ENCODE assay signal across 27 mouse cellular contexts in genomic region chr10:121243373-121244207, GRCm38 (mm10).
DNase-seq lines count a peak whose midpoint lies in the region; ATAC-seq and TF ChIP-seq lines count a peak whose summit lies in the region.
"Had no signal": no experiment of that assay in that cellular context is flagged by ENCODE, and none has a peak within 500 bp of the region (broad histone marks: within the 10 kb centered on the region; RNA-seq: fewer than 3 reads in every experiment).

No protein-coding gene starts in this region.

- no peak overlapping the region for H3K4me3 ChIP-seq in kidney, postnatal 0 days (replicated peaks; ENCODE audit: low read depth, low read length)
- H3K4me3 ChIP-seq in stomach, embryonic 14.5 days (ENCODE audit: low read depth, low read length), result no peak overlapping the region
- H3K4me3 ChIP-seq in stomach, postnatal 0 days (ENCODE audit: low read depth, low read length), result no peak overlapping the region
- H3K4me3 ChIP-seq in limb, embryonic 13.5 days, result no peak overlapping the region
- H3K4me3 ChIP-seq: embryonic facial prominence, embryonic 13.5 days; erythroblast, embryonic 14.5 days; forebrain, embryonic 13.5 days; gastrocnemius, adult 2 months; heart, embryonic 10.5 days; liver, embryonic 13.5 days; megakaryocyte, embryonic 14.5 days; neural tube, embryonic 12.5 days had no signal

- no peaks in the 10 kb centered on the region for H3K9me3 ChIP-seq in kidney, postnatal 0 days (replicated peaks; ENCODE audit: low read length)
- H3K9me3 ChIP-seq in stomach, embryonic 14.5 days (ENCODE audit: control insufficient read depth, low read depth, low read length), result no peaks in the 10 kb centered on the region
- H3K9me3 ChIP-seq in stomach, postnatal 0 days (ENCODE audit: control insufficient read depth, low read length), result no peaks in the 10 kb centered on the region
- peaks cover 4% of the 10 kb centered on the region; the same call in 1 of the 2 replicates for H3K9me3 ChIP-seq in limb, embryonic 13.5 days
- H3K9me3 ChIP-seq: embryonic facial prominence, embryonic 13.5 days; forebrain, embryonic 13.5 days; heart, embryonic 10.5 days; liver, embryonic 13.5 days; neural tube, embryonic 12.5 days had no signal

- WGBS in kidney, postnatal 0 days, result 22% methylated on average over 23 of the region's 23 CpGs
- 43% methylated on average over 23 of the region's 23 CpGs for WGBS in stomach, embryonic 14.5 days
- WGBS in stomach, postnatal 0 days, result 40% methylated on average over 23 of the region's 23 CpGs
- 25% methylated on average over 23 of the region's 23 CpGs for WGBS in limb, embryonic 13.5 days

- H3K4me1 ChIP-seq in kidney, postnatal 0 days (replicated peaks; ENCODE audit: insufficient read depth, low read length), result peaks cover 7% of the 10 kb centered on the region
- H3K4me1 ChIP-seq in stomach, embryonic 14.5 days (ENCODE audit: control insufficient read depth, insufficient read depth, low read length), result peaks cover 8% of the 10 kb centered on the region; the same call in 1 of the 2 replicates
- no peaks in the 10 kb centered on the region for H3K4me1 ChIP-seq in stomach, postnatal 0 days (replicated peaks; ENCODE audit: control insufficient read depth, insufficient read depth)
- peaks cover 23% of the 10 kb centered on the region for H3K4me1 ChIP-seq in limb, embryonic 13.5 days
- H3K4me1 ChIP-seq: megakaryocyte, embryonic 14.5 days had no signal

- no peaks in the 10 kb centered on the region for H3K36me3 ChIP-seq in kidney, postnatal 0 days (ENCODE audit: insufficient read depth, low read length)
- no peaks in the 10 kb centered on the region; the same call in 1 of the 2 replicates for H3K36me3 ChIP-seq in stomach, embryonic 14.5 days (ENCODE audit: control insufficient read depth, insufficient read depth, low read length)
- no peaks in the 10 kb centered on the region for H3K36me3 ChIP-seq in stomach, postnatal 0 days (ENCODE audit: control insufficient read depth, insufficient read depth, low read length)
- no peaks in the 10 kb centered on the region for H3K36me3 ChIP-seq in limb, embryonic 13.5 days
- H3K36me3 ChIP-seq: embryonic facial prominence, embryonic 13.5 days; heart, embryonic 10.5 days; liver, embryonic 13.5 days; neural tube, embryonic 12.5 days had no signal

- DNase-seq in kidney, postnatal 0 days (ENCODE audit: low spot score), result peak; percentile 62
- no peak for DNase-seq in kidney, postnatal 25 days
- no peak for DNase-seq in stomach, postnatal 0 days (ENCODE audit: low spot score)
- DNase-seq in cerebellum, adult 9-11 months, result no peak
- no peak for DNase-seq in gastrocnemius, postnatal 4 days (ENCODE audit: low spot score in 2 of 2)
- DNase-seq: adrenal gland, adult 8-10 months; cerebellum, adult 18-20 months; cerebellum, postnatal 36 days; embryo, embryonic 11 days; gastrocnemius, adult 2 months; heart, postnatal 4 days; liver, embryonic 13.5 days; lung, embryonic 14.5 days; midbrain, embryonic 14.5 days; right cerebral cortex, postnatal 14 days; thymus, postnatal 25 days had no signal

- H3K9ac ChIP-seq in kidney, postnatal 0 days (ENCODE audit: low read depth, low read length), result no peak overlapping the region
- H3K9ac ChIP-seq in stomach, embryonic 14.5 days (replicated peaks; ENCODE audit: low read depth, low read length), result no peak overlapping the region
- H3K9ac ChIP-seq in stomach, postnatal 0 days (ENCODE audit: low read length), result no peak overlapping the region
- H3K9ac ChIP-seq in limb, embryonic 13.5 days, result no peak overlapping the region
- H3K9ac ChIP-seq: embryonic facial prominence, embryonic 13.5 days; forebrain, embryonic 13.5 days; hindbrain, embryonic 14.5 days; liver, embryonic 13.5 days; lung, embryonic 14.5 days; neural tube, embryonic 12.5 days had no signal

- peak overlapping the region; percentile 42; the same call in 1 of the 2 replicates for H3K27ac ChIP-seq in kidney, postnatal 0 days
- peak overlapping the region; percentile 23; the same call in 1 of the 2 replicates for H3K27ac ChIP-seq in stomach, embryonic 14.5 days (ENCODE audit: low read length)
- no peak overlapping the region; the same call in 1 of the 2 replicates for H3K27ac ChIP-seq in stomach, postnatal 0 days (replicated peaks)
- H3K27ac ChIP-seq in limb, embryonic 13.5 days, result peak overlapping the region; percentile 61; the same call in 1 of the 2 replicates
- H3K27ac ChIP-seq: embryonic facial prominence, embryonic 13.5 days; forebrain, embryonic 13.5 days; gastrocnemius, adult 2 months; heart, embryonic 10.5 days; hindbrain, embryonic 14.5 days; liver, embryonic 13.5 days; neural tube, embryonic 12.5 days had no signal

- no peak for TF ChIP-seq CTCF in kidney, postnatal 0 days (IDR thresholded peaks at IDR 0.05; ENCODE audit: low read depth)
- no peak for TF ChIP-seq CTCF in stomach, postnatal 0 days (IDR thresholded peaks at IDR 0.05; ENCODE audit: low read depth)

- 0 out of 2 replicates have a peak overlapping the region, but pooled peaks have one; percentile 18 for H3K4me2 ChIP-seq in kidney, postnatal 0 days (ENCODE audit: low read length)
- H3K4me2 ChIP-seq in stomach, embryonic 14.5 days (replicated peaks; ENCODE audit: low read depth, low read length), result no peak overlapping the region
- H3K4me2 ChIP-seq in stomach, postnatal 0 days (replicated peaks; ENCODE audit: low read depth), result no peak overlapping the region
- H3K4me2 ChIP-seq in limb, embryonic 13.5 days (replicated peaks), result peak overlapping the region; percentile 42
- H3K4me2 ChIP-seq: embryonic facial prominence, embryonic 13.5 days; forebrain, embryonic 13.5 days; hindbrain, embryonic 14.5 days; liver, embryonic 13.5 days; lung, embryonic 14.5 days; neural tube, embryonic 12.5 days had no signal

- peaks cover 4% of the 10 kb centered on the region; the same call in 1 of the 2 replicates for H3K27me3 ChIP-seq in kidney, postnatal 0 days (ENCODE audit: insufficient read depth, low read length)
- H3K27me3 ChIP-seq in stomach, embryonic 14.5 days (ENCODE audit: control insufficient read depth, insufficient read depth, low read length), result no peaks in the 10 kb centered on the region
- H3K27me3 ChIP-seq in stomach, postnatal 0 days (ENCODE audit: control insufficient read depth, insufficient read depth, low read length), result no peaks in the 10 kb centered on the region
- H3K27me3 ChIP-seq in limb, embryonic 13.5 days, result no peaks in the 10 kb centered on the region
- H3K27me3 ChIP-seq: embryonic facial prominence, embryonic 13.5 days; forebrain, embryonic 13.5 days; liver, embryonic 13.5 days; neural tube, embryonic 12.5 days had no signal

- ATAC-seq in kidney, postnatal 0 days (replicated peaks; ENCODE audit: low FRiP score, low read depth), result no peak
- ATAC-seq in stomach, embryonic 14.5 days (ENCODE audit: insufficient number of reproducible peaks, insufficient read depth, low FRiP score, low read depth), result no peak
- ATAC-seq in stomach, postnatal 0 days (ENCODE audit: low FRiP score, low TSS enrichment), result no peak
- ATAC-seq in limb, embryonic 13.5 days (ENCODE audit: low FRiP score, low read depth), result peak; percentile 71
- ATAC-seq: activated CD4-positive, CD25-positive, alpha-beta regulatory T cell, adult 4 months; forebrain, embryonic 13.5 days; inflammation-experienced regulatory T-cells, adult 6 months had no signal

- TF ChIP-seq EP300 in stomach, postnatal 0 days (optimal IDR thresholded peaks at IDR 0.05), result no peak

Comparison
In these comparisons a context has a peak if more than half of its experiments do, and no peak if none do; other contexts are left out.
1. H3K4me2 ChIP-seq: peak in kidney, postnatal 0 days (single experiment) and limb, embryonic 13.5 days (single experiment); none in stomach, embryonic 14.5 days (single experiment) and stomach, postnatal 0 days (single experiment).